Mouse (Mus musculus) heart, adult 2 months (tissue): ENCODE data around the gene Scnn1a.
A peak's percentile ranks its signal among the peaks of the same experiment; 100 is the strongest.

ENCODE experiments used
- CTCF ChIP-seq: fragments of 200-600 bp; IDR thresholded peaks from 2 replicates; pipeline ENCODE4 v1.8.1; 2022; ENCODE audit warnings: antibody characterized with exemption, mild to moderate bottlenecking, moderate library complexity
- EP300 ChIP-seq: fragments of 200-500 bp; IDR thresholded peaks from 2 replicates; pipeline ENCODE4 v1.6.1; 2011; ENCODE audit warnings: low read depth, low read length, control low read depth; ENCODE audit not compliant: insufficient read depth
- POLR2A ChIP-seq: fragments of 200-500 bp; IDR thresholded peaks from 2 replicates; pipeline ENCODE4 v1.6.1; 2011; ENCODE audit warnings: mild to moderate bottlenecking, low read depth, low read length, control low read depth; ENCODE audit not compliant: insufficient read depth

DNA sequence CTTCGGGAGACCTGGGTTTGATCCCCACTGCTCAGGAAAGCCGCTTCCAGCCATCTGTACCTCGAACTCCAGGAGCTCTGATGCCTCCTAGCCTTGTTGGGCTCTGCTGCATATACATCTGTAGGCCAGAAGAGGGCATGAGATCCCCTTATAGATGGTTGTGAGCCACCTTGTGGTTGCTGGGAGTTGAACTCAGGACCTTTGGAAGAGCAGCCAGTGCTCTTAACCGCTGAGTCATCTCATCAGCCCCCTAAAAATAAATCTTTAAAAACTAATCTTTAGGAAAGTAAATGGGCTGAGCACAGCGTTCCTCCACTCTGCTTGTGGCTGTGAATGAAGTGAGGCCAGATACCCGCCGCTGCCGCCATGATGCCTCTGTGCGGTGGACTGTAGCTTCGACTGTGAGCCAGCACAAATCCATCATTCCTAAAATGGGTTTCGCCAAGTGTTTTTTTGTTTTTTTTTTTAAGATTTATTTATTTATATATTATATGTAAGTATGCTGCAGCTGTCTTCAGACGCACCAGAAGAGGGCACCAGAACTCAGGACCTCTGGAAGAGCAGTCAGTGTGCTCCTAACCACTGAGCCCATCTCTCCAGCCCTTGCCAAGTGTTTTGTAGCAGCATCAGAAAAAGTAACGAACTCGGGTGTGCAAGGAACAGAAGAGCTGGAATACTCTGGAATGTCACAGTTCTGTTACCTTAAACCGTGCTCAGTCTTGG is 45.5 kb upstream of the Scnn1a start:
- TF ChIP-seq POLR2A (no peak), CTCF (peak; percentile 59), EP300 (no peak)
